Mouse (Mus musculus) monocyte, adult 5-6 weeks (primary cell): Measurements from ENCODE around the gene Prr5l. TPM values are rescaled to one million over a fixed set of nuclear protein-coding genes. Genes with fewer than 3 reads are reported as not detected.

Source experiments
- ATAC-seq: fragments of 153-309, 156-312 bp; replicated peaks from 2 replicates; pipeline ENCODE4 v1.8.0; 2017; ENCODE audit warnings: mild to moderate bottlenecking; ENCODE audit not compliant: low TSS enrichment, insufficient number of reproducible peaks, severe bottlenecking, poor library complexity, low FRiP score
- total RNA-seq: library from RNA; stranded (forward); fragments of 200-1000, 200-491, 200-594 nt; gene quantifications from 3 replicates; pipeline ENCODE4 v1.2.3, GENCODE M21; 2017

Gene Prr5l
- total RNA-seq, 1 experiment from 2014 or later, result 41.2 TPM

DNA sequence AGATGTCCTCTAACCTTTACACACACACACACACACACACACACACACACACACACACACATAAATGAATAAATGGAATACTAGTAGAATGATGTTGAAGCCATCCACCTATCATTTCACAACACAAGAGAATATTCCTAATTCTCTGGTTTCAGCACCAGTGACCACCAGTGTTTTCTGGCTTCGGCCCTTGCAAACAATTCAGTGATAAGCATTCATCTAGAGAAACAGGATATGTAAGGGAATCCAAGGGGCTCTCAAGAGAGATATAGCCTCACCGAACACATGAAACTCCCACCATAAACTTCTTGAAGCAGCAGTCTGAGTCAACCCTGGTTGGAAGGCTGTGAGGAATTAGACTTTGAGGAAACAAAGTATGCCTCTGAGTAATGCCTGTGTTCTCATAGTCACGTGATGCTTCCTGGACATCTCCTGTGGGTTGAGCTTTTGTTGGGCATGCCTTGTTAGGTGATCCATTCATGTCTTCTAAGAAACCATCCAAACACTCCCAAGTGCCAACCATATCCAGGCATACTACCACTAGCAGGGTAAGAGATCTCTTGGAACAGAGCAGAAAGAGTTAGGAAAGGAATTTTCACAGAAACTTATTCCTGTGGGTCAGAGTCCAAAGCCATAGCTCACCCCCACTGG, 55.8 kb downstream of the Prr5l start:
- ATAC-seq, result no peak

DNA sequence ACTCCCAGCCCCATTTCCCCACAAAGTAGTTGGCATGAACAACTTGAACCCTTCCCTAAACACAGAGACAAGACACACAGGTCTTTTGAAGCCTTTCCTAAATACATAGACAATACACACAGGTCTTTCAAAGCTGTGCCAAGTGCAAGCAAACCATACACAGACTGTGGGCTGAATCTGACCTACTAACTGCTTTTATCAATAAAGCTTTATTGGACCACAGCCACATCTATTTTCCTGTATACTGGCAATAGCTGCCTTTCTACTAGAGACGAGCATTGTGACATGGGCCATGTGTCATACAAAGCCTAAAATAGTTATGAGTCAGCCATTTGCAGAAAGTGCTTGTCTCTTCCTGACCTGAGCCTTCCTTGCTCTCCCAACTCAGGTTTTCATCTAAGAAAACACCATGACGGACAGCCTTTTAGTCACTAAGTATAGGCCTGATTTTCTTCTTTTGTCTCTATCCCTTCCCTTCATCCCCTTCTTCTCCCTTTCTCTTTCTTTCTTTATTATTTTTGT, 56.6 kb downstream of the Prr5l start:
- ATAC-seq, result no peak

DNA sequence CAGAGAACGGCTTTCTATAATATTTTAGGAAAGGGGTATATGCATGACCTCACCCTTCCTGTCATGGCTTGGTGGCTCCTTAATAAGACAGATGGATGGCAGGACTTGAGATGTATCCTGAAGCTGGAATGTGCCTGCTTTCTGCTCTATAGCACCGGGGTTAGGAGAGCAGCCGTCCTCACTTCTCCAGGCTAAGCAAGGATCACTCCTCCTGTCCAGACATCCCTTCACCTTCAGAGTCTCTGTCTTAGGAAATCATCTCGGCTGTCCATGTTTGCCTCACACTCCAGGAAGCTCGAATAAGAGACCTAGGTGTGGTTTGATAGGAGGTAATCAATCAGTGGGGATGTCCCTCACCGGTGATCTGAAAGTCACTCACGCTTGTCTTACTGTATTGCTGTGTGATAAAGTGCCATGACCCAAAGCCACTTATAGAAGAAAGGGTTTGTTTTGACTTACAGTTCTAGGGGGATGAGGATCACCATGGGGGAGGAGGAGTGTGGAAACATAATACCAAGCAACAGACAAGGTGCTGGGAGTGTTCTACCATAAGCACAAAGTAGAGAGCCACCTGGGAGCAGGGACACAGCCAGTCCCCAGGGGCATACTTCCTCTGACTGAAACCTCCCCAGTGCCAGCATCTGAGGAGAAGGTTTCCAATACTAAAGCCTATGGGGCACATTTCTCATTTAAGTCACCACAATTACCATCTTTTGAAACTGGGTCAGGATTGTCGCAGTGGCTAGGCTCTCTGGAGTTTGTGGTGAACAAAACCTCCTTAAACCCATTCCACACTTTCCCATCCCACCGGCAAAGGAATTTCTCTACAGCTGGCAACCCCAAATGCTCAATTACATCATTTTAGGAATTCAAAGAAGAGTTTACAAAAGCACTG, 57.4 kb downstream of the Prr5l start:
- no peak for ATAC-seq

DNA sequence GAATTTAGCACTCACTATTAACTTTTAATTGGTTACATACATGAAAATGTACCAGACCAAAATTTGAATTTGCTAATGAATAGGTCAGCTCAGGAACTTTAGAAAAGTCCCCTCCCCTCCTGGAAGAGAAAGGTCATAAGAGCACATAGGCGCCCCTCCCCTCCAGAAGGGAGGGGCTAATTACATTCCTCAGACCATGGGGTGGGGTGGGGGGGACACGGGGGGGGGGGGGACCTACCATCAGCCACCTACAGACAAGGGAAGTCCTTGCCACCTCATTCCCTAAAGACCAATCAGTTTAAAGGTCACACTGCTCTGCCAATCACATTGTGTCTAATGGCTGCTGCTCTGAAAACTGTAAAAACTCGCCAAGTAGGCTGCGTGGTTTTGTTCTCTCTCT, 59.0 kb downstream of the Prr5l start:
- ATAC-seq, result no peak

DNA sequence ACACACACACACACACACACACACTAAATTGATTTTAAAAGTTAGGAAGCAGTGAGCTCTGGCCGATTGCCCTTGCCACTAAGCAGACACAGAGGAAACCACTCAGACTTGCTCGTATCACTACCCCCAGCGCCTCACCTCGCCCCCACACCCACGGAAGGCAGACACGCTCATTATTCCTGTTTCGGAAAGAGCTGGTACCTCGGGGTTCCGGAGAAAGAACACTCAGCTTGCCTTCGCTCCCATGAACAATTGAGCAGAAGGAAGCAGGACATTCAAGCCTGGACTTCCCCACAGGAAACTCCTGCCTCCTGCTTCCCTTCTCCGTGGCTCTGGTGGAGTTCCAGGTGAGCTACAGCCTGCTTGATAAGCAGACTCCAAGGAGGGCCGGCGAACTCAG, 60.0 kb downstream of the Prr5l start:
- ATAC-seq, result no peak

DNA sequence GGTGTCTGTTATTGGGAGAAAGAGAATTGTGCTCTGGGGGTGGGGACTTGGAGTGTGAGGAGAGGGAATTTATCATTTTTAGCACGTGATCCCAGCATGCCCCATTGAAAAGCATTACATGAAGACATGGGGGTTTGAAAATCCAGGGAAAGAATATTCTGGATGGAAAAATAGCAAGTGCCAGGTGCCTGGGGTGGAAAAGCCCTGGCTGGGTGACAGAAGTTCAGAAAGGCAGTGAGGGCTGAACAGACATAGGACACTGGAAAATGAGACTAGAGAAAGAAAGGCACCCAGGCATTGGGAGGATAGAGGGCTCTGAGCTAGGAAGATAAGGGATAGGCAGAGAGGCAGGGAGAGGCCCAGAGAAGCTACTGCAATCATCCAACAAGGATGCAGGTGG, 62.0 kb downstream of the Prr5l start:
- ATAC-seq, result no peak

DNA sequence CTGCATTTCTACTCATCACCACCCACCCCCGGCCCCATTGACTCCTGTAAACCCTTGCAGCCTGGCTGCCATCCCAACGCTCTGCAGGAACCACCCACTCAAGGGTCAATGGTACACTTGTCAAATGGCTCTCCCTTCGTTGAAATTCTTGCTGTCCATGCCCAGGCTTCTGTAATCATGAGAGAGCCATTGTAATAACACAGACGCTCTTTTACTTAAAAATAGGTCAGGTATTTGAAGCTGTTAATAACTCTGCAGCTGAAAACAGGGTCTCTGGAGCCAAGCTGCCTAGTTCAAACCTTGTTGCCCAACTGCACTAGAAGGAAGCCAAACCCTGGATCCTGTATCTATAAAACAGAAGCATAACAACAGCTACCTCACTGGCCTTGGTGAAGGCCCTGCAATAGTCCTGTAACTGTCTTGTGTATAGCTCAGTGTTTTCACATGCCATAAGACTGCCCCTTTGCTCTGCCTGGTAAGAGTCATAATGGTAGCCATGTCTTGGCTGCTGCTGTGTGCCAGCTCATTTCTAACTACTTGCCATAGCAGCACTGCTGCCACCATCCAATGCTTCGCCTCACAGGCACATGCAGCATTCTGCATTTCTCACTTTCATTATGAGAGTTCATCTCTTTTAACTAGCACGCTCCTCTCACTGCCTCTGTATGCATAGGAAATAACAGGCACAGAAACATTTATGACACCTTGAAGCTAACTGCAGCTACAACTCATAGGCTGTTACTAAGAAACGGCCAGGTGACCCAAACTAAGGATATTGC, 63.7 kb downstream of the Prr5l start:
- ATAC-seq, result no peak

DNA sequence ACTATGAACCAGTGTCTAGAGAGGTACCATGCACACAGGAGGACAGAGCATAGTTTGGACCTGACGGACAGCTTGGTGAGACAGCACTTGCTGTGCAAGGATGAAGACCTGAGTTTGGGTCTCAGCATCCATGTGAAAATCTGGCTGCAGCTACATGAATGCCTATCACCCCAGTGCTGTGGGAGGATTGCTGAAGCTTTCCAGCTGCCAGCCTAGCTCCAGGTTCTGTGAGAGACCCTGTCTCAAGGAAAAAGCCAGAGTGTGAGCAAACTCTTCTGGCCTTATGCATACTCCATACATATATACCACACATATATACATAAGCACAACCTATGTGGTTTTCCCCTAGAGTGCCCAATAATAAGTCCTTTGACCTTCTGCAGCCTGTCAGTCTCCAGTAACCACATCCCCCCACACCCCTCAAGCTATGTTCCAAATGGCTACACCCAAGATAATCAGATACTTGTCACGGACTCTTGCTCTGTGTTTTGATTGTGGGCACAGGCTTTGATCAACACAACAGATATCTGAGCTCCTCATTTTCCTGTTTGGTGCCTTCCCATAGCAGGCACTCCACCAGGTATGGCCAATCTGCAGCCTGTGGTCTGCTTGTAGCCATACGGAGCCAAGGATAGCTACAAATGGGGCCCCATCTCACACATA, 66.0 kb downstream of the Prr5l start:
- ATAC-seq, result no peak

DNA sequence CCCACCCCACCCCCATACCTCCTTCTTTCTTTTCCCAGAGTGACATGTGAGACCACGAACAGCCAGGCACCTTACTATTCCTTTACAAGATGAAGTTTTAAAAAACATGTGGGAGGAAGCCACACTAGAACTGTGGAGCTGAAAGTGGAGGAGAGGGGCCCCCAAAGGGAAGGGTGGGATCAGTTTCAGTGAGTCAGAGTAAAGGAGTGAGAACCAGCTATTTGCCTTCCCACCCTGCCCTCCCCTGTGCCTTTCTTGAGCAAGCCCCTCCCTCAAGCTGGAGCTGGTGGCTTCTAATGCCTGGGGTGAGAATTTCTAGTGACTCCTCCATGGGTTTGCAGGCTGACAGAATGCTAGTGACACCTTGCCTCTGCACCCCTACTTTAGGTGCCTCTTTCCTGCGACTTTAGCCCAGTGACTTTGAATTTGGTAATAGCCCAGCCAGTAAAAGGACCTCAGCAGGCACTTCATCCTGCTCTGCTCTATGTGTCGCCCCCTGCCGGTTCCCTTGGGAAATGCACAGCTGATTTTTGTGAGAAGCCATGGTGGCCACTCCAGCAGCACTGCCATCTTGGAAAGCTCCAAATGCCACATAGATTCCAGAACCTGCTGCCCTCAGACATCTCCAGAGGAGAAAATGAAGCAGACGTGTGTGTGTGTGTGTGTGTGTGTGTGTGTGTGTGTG, 67.4 kb downstream of the Prr5l start:
- ATAC-seq, result peak; percentile 68

DNA sequence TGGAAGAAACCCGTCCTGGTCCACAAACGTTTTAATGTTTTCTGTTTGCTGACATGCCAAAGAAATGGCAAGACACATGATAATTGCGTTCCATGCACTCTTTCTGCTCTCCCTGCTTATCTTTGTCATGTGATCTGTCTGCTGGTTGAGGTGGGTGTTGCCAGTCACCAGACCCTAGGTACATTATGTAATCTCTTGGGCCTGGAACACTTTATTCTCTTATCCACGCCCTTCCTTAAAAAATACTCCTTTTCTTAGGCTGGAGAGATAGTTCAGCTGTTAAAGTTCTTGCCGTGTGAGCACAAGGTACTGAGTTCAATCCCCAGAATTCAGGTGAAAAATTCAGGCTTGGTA, 68.6 kb downstream of the Prr5l start:
- no peak for ATAC-seq

DNA sequence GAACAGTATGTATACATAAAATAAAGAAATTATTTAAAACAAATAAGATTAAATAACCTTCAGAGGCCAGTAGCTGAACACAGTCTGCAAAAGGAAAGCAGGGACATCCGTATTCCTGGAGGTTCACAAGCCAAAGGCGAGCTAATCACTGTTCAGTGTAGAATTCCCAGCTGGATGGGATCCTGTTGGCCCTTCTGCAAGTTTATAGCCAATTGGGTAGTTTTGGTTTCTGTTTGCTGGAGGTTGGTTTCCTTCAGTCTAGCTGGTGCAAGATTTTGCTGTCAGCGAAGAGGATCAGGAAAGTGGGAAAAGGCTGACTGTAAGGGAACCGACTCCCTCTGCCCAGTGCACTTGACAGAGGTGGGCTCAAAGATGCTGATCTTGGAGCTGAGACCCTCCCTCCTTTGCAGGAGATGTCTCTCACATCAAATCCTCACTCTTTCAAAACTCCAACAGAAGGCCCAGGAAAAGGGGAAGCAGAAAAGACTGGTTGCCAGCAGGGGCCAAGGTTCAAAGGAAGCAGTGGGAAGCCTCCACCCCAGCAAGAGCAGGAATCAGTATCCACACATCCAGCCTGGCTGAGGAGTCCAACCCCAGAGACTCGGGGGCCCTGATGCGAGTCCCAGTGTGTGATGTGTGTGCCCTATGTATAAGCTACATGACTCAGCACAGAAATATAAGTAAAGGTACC, 69.1 kb downstream of the Prr5l start:
- no peak for ATAC-seq

DNA sequence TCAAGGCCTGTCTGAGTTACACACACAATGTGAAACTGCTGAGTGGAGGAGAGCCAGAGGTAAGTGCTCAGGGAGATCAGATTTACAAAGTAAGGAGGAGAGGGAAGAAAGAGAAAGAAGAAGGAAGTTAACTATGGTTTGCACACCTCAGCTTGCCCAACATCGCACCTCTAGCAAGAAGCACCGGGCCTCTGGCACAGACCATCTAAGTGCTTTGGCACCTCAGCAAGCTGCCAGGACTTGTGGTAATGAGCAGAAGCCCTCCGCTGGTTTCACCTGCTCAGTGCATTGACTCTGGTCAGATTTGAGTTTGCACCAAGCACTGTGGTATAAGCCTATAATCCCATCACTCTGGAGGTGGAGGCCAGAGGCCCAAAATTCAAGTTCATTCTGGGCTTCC, 70.9 kb downstream of the Prr5l start:
- ATAC-seq, result no peak

DNA sequence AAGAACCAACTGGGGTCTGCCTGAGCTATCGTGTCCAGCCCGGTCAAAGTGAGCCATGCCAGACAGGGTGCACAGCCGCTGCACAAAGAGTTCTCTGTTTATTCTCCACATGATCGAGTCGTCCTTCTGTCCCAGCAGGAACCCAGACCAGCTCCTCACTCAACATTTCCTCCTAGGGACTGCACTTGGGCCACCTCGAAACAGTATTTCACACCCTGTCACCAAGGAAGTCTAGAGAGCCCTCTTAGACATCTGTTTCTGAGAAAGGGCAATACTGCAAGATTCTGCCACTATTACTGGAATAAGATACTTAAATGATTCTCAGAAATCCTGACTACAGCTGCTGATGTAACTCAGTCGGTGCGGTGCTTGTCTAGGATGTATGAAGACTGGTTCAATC, 72.1 kb downstream of the Prr5l start:
- ATAC-seq, result no peak

DNA sequence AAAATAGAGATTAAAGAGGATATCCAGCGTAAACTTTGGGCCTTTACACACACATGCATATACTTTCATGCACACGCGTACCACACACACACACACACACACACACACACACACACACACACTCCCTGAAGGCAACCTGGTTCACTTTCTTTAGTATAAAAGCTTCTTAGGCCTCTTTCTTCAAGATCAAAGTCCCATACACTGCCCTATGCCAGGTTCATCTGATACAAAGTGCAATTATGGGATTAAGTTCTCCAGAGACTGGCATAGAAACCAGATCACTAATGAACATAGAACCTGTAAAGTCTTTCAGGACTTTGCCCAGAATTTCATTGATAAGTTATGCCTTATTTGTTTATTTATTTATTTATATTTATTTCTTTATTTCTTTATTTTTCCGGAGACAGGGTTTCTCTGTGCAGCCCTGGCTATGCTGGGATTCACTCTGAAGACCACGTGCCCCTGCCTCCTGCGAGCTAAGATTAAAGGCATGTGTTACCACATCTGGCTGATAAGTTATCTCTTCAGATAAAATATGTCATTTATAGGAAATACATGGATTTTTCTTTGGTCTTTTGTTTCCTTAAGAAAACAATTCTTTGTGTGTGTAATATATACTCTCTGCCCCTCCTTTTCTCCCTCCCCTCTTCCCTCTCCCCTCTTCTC, 73.1 kb downstream of the Prr5l start:
- no peak for ATAC-seq

DNA sequence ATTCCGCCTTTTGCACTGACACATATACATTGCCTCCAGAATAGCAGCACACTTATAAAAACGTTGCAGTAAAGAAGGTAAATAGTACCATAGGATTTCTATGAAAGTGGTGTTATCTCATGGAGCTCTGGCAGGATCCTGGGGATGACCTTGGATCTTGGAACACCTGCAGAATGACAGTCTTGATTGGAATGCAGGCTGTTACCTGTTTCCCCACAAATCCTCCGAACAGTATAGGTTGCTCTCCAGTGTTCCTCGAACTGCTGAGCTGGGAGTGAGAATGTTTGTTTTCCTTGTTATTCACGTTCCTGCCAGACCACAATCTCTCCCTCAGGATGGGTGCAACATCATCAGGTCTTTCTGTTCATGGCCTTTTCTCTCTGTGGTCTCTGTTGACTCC, 75.1 kb downstream of the Prr5l start:
- no peak for ATAC-seq

DNA sequence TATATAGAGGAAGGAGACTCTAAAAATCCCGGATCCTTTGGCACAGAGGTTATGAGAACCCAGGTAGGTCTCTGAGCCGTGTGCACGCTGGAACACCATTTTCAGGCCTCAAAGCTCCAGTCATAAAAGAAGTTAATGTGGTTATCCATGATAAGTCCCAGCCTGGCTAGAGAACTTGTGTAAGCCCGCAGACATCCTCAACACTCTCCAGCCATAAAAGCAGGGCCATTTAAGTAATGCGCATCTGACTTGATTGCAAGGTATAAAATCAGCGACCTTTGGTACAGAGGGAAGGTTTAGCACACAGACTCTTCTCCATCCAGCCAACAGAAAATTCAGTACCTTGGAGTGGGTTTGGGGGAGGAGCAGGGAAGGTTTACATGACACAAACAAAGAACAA, 80.6 kb downstream of the Prr5l start:
- no peak for ATAC-seq

DNA sequence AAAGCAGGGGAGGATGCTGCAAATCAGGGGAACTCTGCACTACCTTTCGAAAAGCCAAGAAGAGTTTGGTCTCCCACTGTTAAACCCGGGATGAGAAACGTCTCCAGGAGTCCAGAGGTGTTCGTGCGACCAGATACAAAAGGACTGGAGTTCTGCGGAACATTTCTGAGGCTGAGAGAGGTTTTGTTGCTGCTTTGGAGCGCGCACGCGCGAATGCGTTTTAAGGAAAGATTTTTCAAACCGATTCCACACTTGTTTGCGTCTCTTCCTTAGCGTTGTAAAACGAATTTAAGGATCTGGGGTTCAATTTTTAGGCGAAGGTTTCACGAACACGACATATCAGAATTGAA, 85.0 kb downstream of the Prr5l start:
- no peak for ATAC-seq
